19 mouse cellular contexts compared by ENCODE assay signal in the genomic region with DNA sequence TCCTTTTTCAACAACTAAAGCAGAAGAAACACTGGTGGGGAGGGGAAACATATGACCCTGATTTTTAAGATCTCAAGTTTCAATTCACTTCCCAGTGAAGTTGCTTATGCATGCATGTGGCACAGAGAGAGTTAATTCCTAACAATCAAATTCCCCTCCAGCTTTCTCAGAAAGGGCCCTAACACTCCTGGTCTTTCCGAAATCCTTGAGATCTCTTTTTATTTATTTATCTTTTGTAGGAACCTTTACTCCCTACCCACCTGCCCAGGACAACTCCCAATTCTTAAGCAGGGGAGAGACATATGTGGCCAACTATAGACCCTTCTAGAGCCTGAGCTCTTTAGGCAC. TPM values are rescaled to one million over a fixed set of nuclear protein-coding genes. Genes with fewer than 3 reads are reported as not detected.
DNase-seq lines count a peak whose midpoint lies in the region; ATAC-seq and TF ChIP-seq lines count a peak whose summit lies in the region.
"Had no signal": no experiment of that assay in that cellular context is flagged by ENCODE, and none has a peak within 500 bp of the region (broad histone marks: within the 10 kb centered on the region; RNA-seq: fewer than 3 reads in every experiment).

No protein-coding gene starts in this region.

- H3K27me3 ChIP-seq in forebrain, postnatal 0 days (ENCODE audit: insufficient read depth, low read length) = no peaks in the 10 kb centered on the region
- H3K27me3 ChIP-seq in midbrain, embryonic 11.5 days (ENCODE audit: control insufficient read depth, insufficient read depth, low read length) = no peaks in the 10 kb centered on the region
- peaks cover 9% of the 10 kb centered on the region; the same call in 1 of the 2 replicates for H3K27me3 ChIP-seq in neural tube, embryonic 13.5 days

- ATAC-seq in forebrain, postnatal 0 days = no peak
- no peak for ATAC-seq in midbrain, embryonic 11.5 days (ENCODE audit: low FRiP score)
- no peak for ATAC-seq in neural tube, embryonic 13.5 days (ENCODE audit: low read depth)
- ATAC-seq: intestine, postnatal 0 days had no signal

- H3K4me2 ChIP-seq in forebrain, postnatal 0 days (ENCODE audit: low read depth) = peak overlapping the region; percentile 94
- H3K4me2 ChIP-seq in midbrain, embryonic 11.5 days = peak overlapping the region; percentile 94
- peak overlapping the region; percentile 97 for H3K4me2 ChIP-seq in neural tube, embryonic 13.5 days
- H3K4me2 ChIP-seq: embryonic facial prominence, embryonic 12.5 days; limb, embryonic 12.5 days; liver, embryonic 15.5 days had no signal

- 0 out of 2 replicates have a peak, but pooled peaks cover 4% of the 10 kb centered on the region for H3K4me1 ChIP-seq in forebrain, postnatal 0 days (ENCODE audit: insufficient read depth)
- peaks cover 18% of the 10 kb centered on the region; the same call in 1 of the 2 replicates for H3K4me1 ChIP-seq in midbrain, embryonic 11.5 days (ENCODE audit: control insufficient read depth, insufficient read depth, low read length)
- peaks cover 57% of the 10 kb centered on the region for H3K4me1 ChIP-seq in neural tube, embryonic 13.5 days (replicated peaks)
- H3K4me1 ChIP-seq: liver, embryonic 15.5 days had no signal

- no peaks in the 10 kb centered on the region for H3K9me3 ChIP-seq in forebrain, postnatal 0 days (ENCODE audit: low read length)
- H3K9me3 ChIP-seq in midbrain, embryonic 11.5 days (ENCODE audit: control insufficient read depth, low read length) = no peaks in the 10 kb centered on the region
- H3K9me3 ChIP-seq in neural tube, embryonic 13.5 days = no peaks in the 10 kb centered on the region
- H3K9me3 ChIP-seq: embryonic facial prominence, embryonic 12.5 days; limb, embryonic 12.5 days; liver, embryonic 15.5 days had no signal

- H3K9ac ChIP-seq in forebrain, postnatal 0 days = peak overlapping the region; percentile 56
- peak overlapping the region; percentile 87 for H3K9ac ChIP-seq in midbrain, embryonic 11.5 days (ENCODE audit: low read length)
- peak overlapping the region; percentile 75 for H3K9ac ChIP-seq in neural tube, embryonic 13.5 days
- H3K9ac ChIP-seq: embryonic facial prominence, embryonic 12.5 days; limb, embryonic 12.5 days; liver, embryonic 15.5 days had no signal

- whole genome bisulfite sequencing in forebrain, postnatal 0 days = 28% methylated on average over 1 of the region's 1 CpGs
- WGBS in midbrain, embryonic 11.5 days = 3% methylated on average over 1 of the region's 1 CpGs
- 3% methylated on average over 1 of the region's 1 CpGs for WGBS in neural tube, embryonic 13.5 days

- peak overlapping the region; percentile 90 for H3K4me3 ChIP-seq in forebrain, postnatal 0 days (ENCODE audit: low read depth, low read length)
- H3K4me3 ChIP-seq in midbrain, embryonic 11.5 days (ENCODE audit: low read depth, low read length) = peak overlapping the region; percentile 54
- peak overlapping the region; percentile 87 for H3K4me3 ChIP-seq in neural tube, embryonic 13.5 days
- H3K4me3 ChIP-seq: embryonic facial prominence, embryonic 12.5 days; liver, embryonic 15.5 days had no signal

- DNase-seq in embryo, embryonic 11 days = peak; percentile 21
- DNase-seq in embryo, embryonic 9.5 days (ENCODE audit: extremely low spot score) = no peak
- DNase-seq in forebrain, postnatal 0 days = peak; percentile 39
- no peak for DNase-seq in midbrain, embryonic 11.5 days (ENCODE audit: low spot score, missing footprints)
- DNase-seq in right cerebral cortex, adult 18-20 months = no peak
- DNase-seq in spleen, adult 18-20 months = no peak
- DNase-seq in right cerebral cortex, postnatal 14 days = no peak
- DNase-seq: cerebellum, adult 9-11 months; kidney, postnatal 25 days; layer of hippocampus, postnatal 36 days; thymus, postnatal 25 days had no signal

- H3K36me3 ChIP-seq in forebrain, postnatal 0 days (ENCODE audit: insufficient read depth) = no peaks in the 10 kb centered on the region
- H3K36me3 ChIP-seq in midbrain, embryonic 11.5 days (ENCODE audit: control insufficient read depth, insufficient read depth, low read length) = no peaks in the 10 kb centered on the region
- no peaks in the 10 kb centered on the region for H3K36me3 ChIP-seq in neural tube, embryonic 13.5 days
- H3K36me3 ChIP-seq: embryonic facial prominence, embryonic 12.5 days; limb, embryonic 12.5 days; liver, embryonic 15.5 days had no signal

- H3K27ac ChIP-seq in forebrain, postnatal 0 days (ENCODE audit: low read depth, low read length) = peak overlapping the region; percentile 64
- peak overlapping the region; percentile 97 for H3K27ac ChIP-seq in midbrain, embryonic 11.5 days (ENCODE audit: low read depth, low read length)
- H3K27ac ChIP-seq in neural tube, embryonic 13.5 days (replicated peaks) = peak overlapping the region; percentile 80
- H3K27ac ChIP-seq: embryonic facial prominence, embryonic 12.5 days; limb, embryonic 12.5 days; liver, embryonic 15.5 days; stomach, postnatal 0 days had no signal

- no peak for TF ChIP-seq CTCF in forebrain, postnatal 0 days (IDR thresholded peaks at IDR 0.05; ENCODE audit: low read depth)

RNA-seq across cellular contexts. Expression of a gene that starts 7.3 kb away (rescaled TPM):
- total RNA-seq in forebrain, postnatal 0 days (2014; rRNA removed) = 35.2 and 35.6 TPM in 2 replicates
- 11.4 and 13.7 TPM in 2 replicates for polyA plus RNA-seq in forebrain, postnatal 0 days (2015; fragmentation: Nextera tagmentation; extraction: Ambion mirVana)
- polyA plus RNA-seq in midbrain, embryonic 11.5 days (2014; fragmentation: Nextera tagmentation; extraction: Ambion mirVana) = 55.6 and 66.9 TPM in 2 replicates
- 20.8 and 25.0 TPM in 2 replicates for polyA plus RNA-seq in neural tube, embryonic 13.5 days (2015; fragmentation: Nextera tagmentation; extraction: Ambion mirVana)
- polyA plus RNA-seq: gonadal fat pad, adult 2 months; heart, postnatal 0 days; intestine, postnatal 0 days; stomach, postnatal 0 days had no signal

Comparison
In these comparisons a context has a peak if more than half of its experiments do, and no peak if none do; other contexts are left out.
1. DNase-seq: peak in embryo, embryonic 11 days (single experiment) and forebrain, postnatal 0 days (single experiment); none in embryo, embryonic 9.5 days (single experiment), midbrain, embryonic 11.5 days (single experiment), right cerebral cortex, adult 18-20 months (single experiment), spleen, adult 18-20 months (0 of 2) and right cerebral cortex, postnatal 14 days (single experiment).
2. Peak in every context shown above with its lines, with median percentiles within 50 percentile points of each other: H3K27ac ChIP-seq, H3K4me2 ChIP-seq, H3K4me3 ChIP-seq and H3K9ac ChIP-seq.